Comparison of ENCODE assay signal across 9 mouse cellular contexts in genomic region chr4:100097364-100097979, GRCm38 (mm10). TPM values are rescaled to one million over a fixed set of nuclear protein-coding genes. Genes with fewer than 3 reads are reported as not detected.
DNase-seq lines count a peak whose midpoint lies in the region; ATAC-seq and TF ChIP-seq lines count a peak whose summit lies in the region.
"Had no signal": no experiment of that assay in that cellular context is flagged by ENCODE, and none has a peak within 500 bp of the region (broad histone marks: within the 10 kb centered on the region; RNA-seq: fewer than 3 reads in every experiment).

No protein-coding gene starts in this region.

- peak overlapping the region; percentile 96 for H3K27ac ChIP-seq in lung, embryonic 16.5 days (ENCODE audit: low read length)
- peak overlapping the region; percentile 93 for H3K27ac ChIP-seq in limb, embryonic 10.5 days
- no peak overlapping the region for H3K27ac ChIP-seq in stomach, postnatal 0 days (replicated peaks)

- 17% methylated on average over 10 of the region's 10 CpGs for WGBS in lung, embryonic 16.5 days
- WGBS in lung, adult 2 months = 67% methylated on average over 10 of the region's 10 CpGs
- WGBS in limb, embryonic 10.5 days = 18% methylated on average over 10 of the region's 10 CpGs
- 37% methylated on average over 10 of the region's 10 CpGs for WGBS in stomach, postnatal 0 days

- no peak for TF ChIP-seq POLR2A in lung, adult 2 months (IDR thresholded peaks at IDR 0.05; ENCODE audit: borderline replicate concordance, extremely low read depth, low read depth, low read length)

- no peaks in the 10 kb centered on the region for H3K9me3 ChIP-seq in lung, embryonic 16.5 days (ENCODE audit: control insufficient read depth, low read length)
- H3K9me3 ChIP-seq in limb, embryonic 10.5 days (replicated peaks) = no peaks in the 10 kb centered on the region
- H3K9me3 ChIP-seq in stomach, postnatal 0 days (ENCODE audit: control insufficient read depth, low read length) = no peaks in the 10 kb centered on the region

- no peaks in the 10 kb centered on the region for H3K27me3 ChIP-seq in lung, embryonic 16.5 days (ENCODE audit: control insufficient read depth, insufficient read depth, low read depth, low read length)
- peaks cover 27% of the 10 kb centered on the region; the same call in 1 of the 2 replicates for H3K27me3 ChIP-seq in limb, embryonic 10.5 days (ENCODE audit: low read depth, poor library complexity, severe bottlenecking)
- no peaks in the 10 kb centered on the region for H3K27me3 ChIP-seq in stomach, postnatal 0 days (ENCODE audit: control insufficient read depth, insufficient read depth, low read length)

- no peak for TF ChIP-seq EP300 in stomach, postnatal 0 days (optimal IDR thresholded peaks at IDR 0.05)

- no peaks in the 10 kb centered on the region for H3K36me3 ChIP-seq in lung, embryonic 16.5 days (ENCODE audit: control insufficient read depth, insufficient read depth, low read length)
- no peaks in the 10 kb centered on the region for H3K36me3 ChIP-seq in limb, embryonic 10.5 days
- no peaks in the 10 kb centered on the region for H3K36me3 ChIP-seq in stomach, postnatal 0 days (ENCODE audit: control insufficient read depth, insufficient read depth, low read length)

- peak overlapping the region; percentile 78 for H3K9ac ChIP-seq in lung, embryonic 16.5 days (ENCODE audit: low read length)
- peak overlapping the region; percentile 47; the same call in 1 of the 2 replicates for H3K9ac ChIP-seq in stomach, postnatal 0 days (ENCODE audit: low read length)

- peaks cover 32% of the 10 kb centered on the region for H3K4me1 ChIP-seq in lung, embryonic 16.5 days (replicated peaks; ENCODE audit: control insufficient read depth, insufficient read depth, low read length)
- H3K4me1 ChIP-seq in lung, adult 2 months (ENCODE audit: control insufficient read depth, insufficient read depth, low read length) = no peaks in the 10 kb centered on the region; the same call in 1 of the 2 replicates
- peaks cover 51% of the 10 kb centered on the region for H3K4me1 ChIP-seq in limb, embryonic 10.5 days
- no peaks in the 10 kb centered on the region; the same call in 1 of the 2 replicates for H3K4me1 ChIP-seq in stomach, postnatal 0 days (replicated peaks; ENCODE audit: control insufficient read depth, insufficient read depth)

- peak overlapping the region; percentile 67 for H3K4me3 ChIP-seq in lung, embryonic 16.5 days (ENCODE audit: low read length)
- no peak overlapping the region for H3K4me3 ChIP-seq in lung, adult 2 months (replicated peaks; ENCODE audit: extremely low read depth, low read depth, low read length)
- peak overlapping the region; percentile 85 for H3K4me3 ChIP-seq in limb, embryonic 10.5 days
- peak overlapping the region; percentile 71 for H3K4me3 ChIP-seq in stomach, postnatal 0 days (ENCODE audit: low read depth, low read length)

- DNase-seq in cerebellum, adult 9-10 months = peak; percentile 26
- no peak for DNase-seq in cerebellum, postnatal 25 days
- no peak for DNase-seq in lung, adult 2 months
- DNase-seq in limb, embryonic 10.5 days (ENCODE audit: low spot score) = no peak
- no peak for DNase-seq in stomach, postnatal 0 days (ENCODE audit: low spot score)
- no peak for DNase-seq in ovary, adult 18-20 months (ENCODE audit: low spot score)
- DNase-seq: adrenal gland, adult 8-10 months had no signal

- peak overlapping the region; percentile 54 for H3K4me2 ChIP-seq in lung, embryonic 16.5 days (ENCODE audit: low read depth, low read length)
- H3K4me2 ChIP-seq in stomach, postnatal 0 days (replicated peaks; ENCODE audit: low read depth) = peak overlapping the region; percentile 83

- ATAC-seq in lung, embryonic 16.5 days (ENCODE audit: low read depth) = no peak
- no peak for ATAC-seq in stomach, postnatal 0 days (ENCODE audit: low FRiP score, low TSS enrichment)
- no peak for ATAC-seq in erythroblast, adult 5-6 weeks (replicated peaks; ENCODE audit: low FRiP score, poor library complexity, severe bottlenecking)

- no peak for TF ChIP-seq CTCF in lung, adult 2 months (IDR thresholded peaks at IDR 0.05; ENCODE audit: insufficient read depth, low read length)
- TF ChIP-seq CTCF in stomach, postnatal 0 days (IDR thresholded peaks at IDR 0.05; ENCODE audit: low read depth) = no peak

RNA-seq across cellular contexts. Expression of gene Ror1, which starts 1.9 kb away (rescaled TPM):
- polyA plus RNA-seq in lung, embryonic 16.5 days (2015; fragmentation: Nextera tagmentation; extraction: Ambion mirVana) = 11.7 and 13.0 TPM in 2 replicates
- polyA plus RNA-seq in lung, adult 2 months (2012; rRNA removed) = 2.2 and 2.6 TPM in 2 replicates
- 10.6 and 14.0 TPM in 2 replicates for polyA plus RNA-seq in limb, embryonic 10.5 days (2016; fragmentation: Nextera tagmentation; extraction: Ambion mirVana)
- 2.6 and 3.1 TPM in 2 replicates for polyA plus RNA-seq in stomach, postnatal 0 days (2015; fragmentation: Nextera tagmentation; extraction: Ambion mirVana)
- total RNA-seq in erythroblast, adult 5-6 weeks (2015; ENCODE audit: low replicate concordance) = not detected in 2 replicates
- not detected in 2 replicates for total RNA-seq in erythroblast, adult 5-6 weeks (2017; ENCODE audit: low replicate concordance)
